Mouse (Mus musculus) thymus, postnatal 25 days (tissue): Measurements from ENCODE around the gene Tmem79.
"Not testable (repeated sequence)": the region's sequence is repeated elsewhere in the genome, so short reads cannot be mapped to it uniquely, and the experiment has no call there.

Experiments used
- DNase-seq: peaks from one replicate; pipeline ENCODE4 v3.0.0; 2022

The Tmem79 gene

GRCm38 (mm10) chr3:88336058-88337013 lies at the start of gene Tmem79, which contains the start of gene Smg5:
Gene Tmem79, minus strand, starts transcription at chr3:88336148.
Gene Smg5, plus strand, starts transcription at chr3:88336260.
- peak; percentile 98 for DNase-seq

- no peak for DNase-seq
Observed at GRCm38 (mm10) chr3:88384364-88384763, 48.4 kb upstream of the Tmem79 start, which contains the start of gene Bglap. Gene Bglap, minus strand, starts transcription at chr3:88384464.

GRCm38 (mm10) chr3:88382383-88382782 lies 46.4 kb upstream of the Tmem79 start:
- DNase-seq = not testable (repeated sequence)

- DNase-seq = peak; percentile 71
Observed at GRCm38 (mm10) chr3:88381389-88382315, 45.7 kb upstream of the Tmem79 start.

- not testable (repeated sequence) for DNase-seq
Observed at GRCm38 (mm10) chr3:88378599-88378998, 42.7 kb upstream of the Tmem79 start, which contains the start of gene Bglap2. Gene Bglap2, minus strand, starts transcription at chr3:88378699.

- DNase-seq = not testable (repeated sequence)
Observed at GRCm38 (mm10) chr3:88376644-88377043, 40.7 kb upstream of the Tmem79 start.

- DNase-seq = peak; percentile 64
Observed at GRCm38 (mm10) chr3:88375750-88376626, 40.0 kb upstream of the Tmem79 start.

- DNase-seq = not testable (repeated sequence)
Observed at GRCm38 (mm10) chr3:88372643-88373042, 36.7 kb upstream of the Tmem79 start, which contains the start of gene Bglap3. Gene Bglap3, minus strand, starts transcription at chr3:88372743.

- DNase-seq = not testable (repeated sequence)
Observed at GRCm38 (mm10) chr3:88368511-88368910, 32.6 kb upstream of the Tmem79 start.

- DNase-seq = not testable (repeated sequence)
Observed at GRCm38 (mm10) chr3:88367517-88367916, 31.6 kb upstream of the Tmem79 start.

- DNase-seq = peak; percentile 84
Observed at GRCm38 (mm10) chr3:88366830-88367428, 31.0 kb upstream of the Tmem79 start.

GRCm38 (mm10) chr3:88365705-88366361 lies 29.9 kb upstream of the Tmem79 start:
- DNase-seq = peak; percentile 19

GRCm38 (mm10) chr3:88364337-88364736 lies 28.4 kb upstream of the Tmem79 start, which contains the start of gene Paqr6:
Gene Paqr6, plus strand, starts transcription at chr3:88364584.
- no peak for DNase-seq

GRCm38 (mm10) chr3:88363700-88364099 lies 27.8 kb upstream of the Tmem79 start:
- no peak for DNase-seq

- no peak for DNase-seq
Observed at GRCm38 (mm10) chr3:88361612-88362313, 25.8 kb upstream of the Tmem79 start.

GRCm38 (mm10) chr3:88361096-88361495 lies 25.1 kb upstream of the Tmem79 start:
- DNase-seq = peak; percentile 31

- DNase-seq = no peak
Observed at GRCm38 (mm10) chr3:88359989-88360388, 24.0 kb upstream of the Tmem79 start.

- no peak for DNase-seq
Observed at GRCm38 (mm10) chr3:88359584-88359983, 23.6 kb upstream of the Tmem79 start.

GRCm38 (mm10) chr3:88354396-88355165 lies 18.6 kb upstream of the Tmem79 start:
- no peak for DNase-seq
